Mouse (Mus musculus) layer of hippocampus, postnatal 25 days (tissue): ENCODE results near the gene Cabp4. TPM values are rescaled to one million over a fixed set of nuclear protein-coding genes. Genes with fewer than 3 reads are reported as not detected.
A peak's percentile ranks its signal among the peaks of the same experiment; 100 is the strongest.

Experiments used
- DNase-seq, 2 experiments: peaks; one replicate each; pipeline ENCODE4 v3.0.0; 2022; ENCODE audit warnings: mixed read lengths in 2 of 2, low spot score in 1 of 2; ENCODE audit errors: extremely low spot score in 1 of 2
- total RNA-seq, 2 experiments: library from RNA; stranded (reverse); gene quantifications; 2 replicates each; pipeline ENCODE4 v1.2.3; 2021

Cabp4 gene
- under 1 TPM in 1 of 2 experiments, not detected in 1; 0.20 TPM for total RNA-seq

DNA sequence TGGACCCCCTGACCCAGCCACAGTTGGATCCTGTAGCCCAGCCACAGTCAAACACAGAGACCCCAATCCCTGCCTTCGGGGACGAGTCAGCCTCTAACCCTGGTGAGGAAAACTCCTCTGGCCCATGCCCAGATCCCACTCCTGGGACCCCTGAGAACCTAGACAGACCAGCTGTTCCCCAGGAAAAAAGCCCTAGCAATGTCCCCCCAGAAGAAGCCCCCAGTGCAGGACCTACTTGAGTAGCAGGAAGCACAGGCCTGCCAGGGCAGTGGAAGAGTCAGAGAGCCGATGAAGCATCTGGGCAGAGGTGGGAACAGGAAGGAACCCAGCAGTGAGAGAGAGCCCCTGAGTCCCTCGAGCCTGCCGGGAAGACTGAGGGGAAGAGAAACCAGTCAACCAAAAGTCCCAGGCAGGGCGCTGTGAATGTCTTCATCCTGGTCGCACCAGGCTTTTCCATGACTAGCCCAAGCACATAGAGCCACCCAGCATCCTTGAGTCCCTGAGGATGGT lies at the start of gene Cabp4:
Gene Cabp4 (minus strand): TSS at position 275 of the 510 bp plus-strand sequence.
- no peak for DNase-seq

- no peak for DNase-seq
Measured at GRCm38 (mm10) chr19:4193129-4193528, 49.3 kb upstream of the Cabp4 start.

DNA sequence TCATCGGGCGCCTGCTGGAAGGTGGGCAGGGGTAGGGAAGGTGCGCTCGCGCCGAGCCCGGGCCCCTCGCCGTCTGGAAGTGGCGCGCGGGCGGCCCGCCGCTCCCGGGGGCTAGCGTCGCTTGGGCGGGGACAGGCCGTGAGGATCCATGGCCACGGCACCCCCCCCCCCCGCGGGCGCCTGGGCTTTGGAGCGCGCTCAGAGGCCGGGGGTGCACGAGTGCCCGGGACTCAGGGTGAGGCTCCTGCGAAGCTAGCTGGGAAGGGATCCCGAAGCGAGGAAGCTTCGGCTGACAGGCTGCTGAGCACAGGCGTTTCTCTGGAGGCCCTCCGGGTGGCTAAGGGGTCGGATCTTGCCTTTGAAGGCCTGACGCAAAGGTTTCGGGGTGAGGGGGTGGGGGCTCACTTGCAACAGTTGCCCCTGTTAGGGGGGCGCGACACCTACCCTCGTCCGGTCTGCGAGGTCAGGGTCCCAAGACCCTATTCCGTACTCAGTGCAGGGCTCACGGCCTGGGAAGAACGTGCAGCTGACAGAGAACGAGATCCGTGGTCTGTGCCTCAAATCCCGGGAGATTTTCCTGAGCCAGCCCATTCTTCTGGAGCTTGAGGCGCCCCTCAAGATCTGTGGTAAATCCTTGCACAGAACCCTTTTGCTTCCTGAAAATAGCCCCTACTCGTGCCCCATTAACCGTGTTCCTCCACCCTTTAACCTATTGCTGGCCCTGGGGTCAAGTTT lies 48.6 kb upstream of the Cabp4 start:
- DNase-seq: no peak

GRCm38 (mm10) chr19:4191528-4192250 lies 47.9 kb upstream of the Cabp4 start, which contains the start of gene Ppp1ca:
Ppp1ca (plus strand) TSS chr19:4192065.
- DNase-seq: peak; percentile 92 to 95

- no peak for DNase-seq
Measured at GRCm38 (mm10) chr19:4190831-4191334, 47.0 kb upstream of the Cabp4 start, which contains the start of gene Tbc1d10c. Tbc1d10c (minus strand) TSS chr19:4191284.

DNA sequence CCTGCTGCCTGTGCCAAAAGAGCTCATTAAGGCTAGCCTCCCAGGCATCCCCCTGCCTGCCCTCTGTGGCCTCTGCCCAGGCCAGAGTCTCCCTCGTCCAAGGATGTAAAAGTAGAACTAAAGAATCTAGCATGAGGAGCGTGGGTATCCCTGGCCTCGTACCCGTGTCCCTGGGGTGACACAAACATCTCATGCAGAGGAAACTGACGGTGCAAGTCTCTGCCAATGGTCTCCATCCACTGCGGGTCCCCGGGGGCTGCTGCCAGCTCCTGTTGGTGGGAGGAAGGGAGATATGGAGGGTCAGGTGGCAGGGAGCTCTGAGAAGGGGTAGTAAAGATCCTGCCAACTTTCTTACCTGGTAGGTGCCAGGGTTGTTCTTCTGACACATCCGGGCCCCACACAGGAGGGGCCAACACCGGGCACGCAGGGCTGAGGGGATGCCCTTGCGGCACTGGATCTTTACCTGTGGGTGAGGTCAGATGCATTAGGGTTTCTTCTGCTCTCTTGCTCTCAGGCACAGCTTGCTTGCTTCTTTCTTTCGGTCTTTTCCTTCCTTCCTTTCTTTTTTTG lies 45.3 kb upstream of the Cabp4 start:
- DNase-seq: no peak

GRCm38 (mm10) chr19:4187303-4187702 lies 43.5 kb upstream of the Cabp4 start:
- no peak for DNase-seq

GRCm38 (mm10) chr19:4184976-4185975 lies 41.4 kb upstream of the Cabp4 start:
- no peak for DNase-seq

DNA sequence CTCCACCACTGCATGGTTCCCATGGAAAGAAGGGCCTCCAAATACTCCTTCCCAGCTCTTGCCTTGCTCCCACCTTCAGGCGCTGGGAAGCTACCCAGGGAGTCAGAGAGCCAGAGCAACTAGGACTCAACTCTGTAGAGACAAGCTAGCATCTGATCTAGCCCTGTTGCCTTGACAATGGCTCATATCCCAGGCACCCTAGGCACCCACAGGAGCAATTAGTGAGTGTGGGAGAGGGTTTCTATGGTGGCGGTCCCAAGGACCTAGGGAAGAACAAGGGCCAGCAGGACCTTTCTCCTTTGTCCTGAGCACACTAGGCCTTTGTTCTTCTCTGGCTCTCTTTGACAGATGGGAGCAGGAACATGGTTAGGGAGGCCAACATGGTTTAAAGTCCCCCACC lies 39.9 kb upstream of the Cabp4 start:
- no peak for DNase-seq

DNA sequence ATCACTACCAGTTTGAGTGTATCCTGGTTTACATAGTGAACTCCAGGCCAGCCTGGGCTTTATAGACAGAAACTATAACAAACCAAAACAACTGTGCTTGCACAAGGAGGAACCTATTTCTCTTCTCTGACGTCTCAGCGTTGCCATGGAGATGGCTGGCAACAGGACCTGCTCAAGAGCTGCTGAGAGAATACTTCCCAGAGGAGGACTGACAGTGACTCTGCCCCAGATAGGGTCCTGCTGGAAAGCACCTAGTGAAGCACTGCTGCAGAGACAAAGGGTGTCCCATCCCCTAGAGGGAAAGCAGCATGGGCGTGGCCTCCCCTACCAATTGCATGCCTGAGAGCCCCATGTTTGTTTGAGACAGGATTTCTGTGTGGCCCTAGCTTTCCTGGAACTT lies 38.1 kb upstream of the Cabp4 start:
- peak in 1 of 2 experiments; percentile 57 for DNase-seq

DNA sequence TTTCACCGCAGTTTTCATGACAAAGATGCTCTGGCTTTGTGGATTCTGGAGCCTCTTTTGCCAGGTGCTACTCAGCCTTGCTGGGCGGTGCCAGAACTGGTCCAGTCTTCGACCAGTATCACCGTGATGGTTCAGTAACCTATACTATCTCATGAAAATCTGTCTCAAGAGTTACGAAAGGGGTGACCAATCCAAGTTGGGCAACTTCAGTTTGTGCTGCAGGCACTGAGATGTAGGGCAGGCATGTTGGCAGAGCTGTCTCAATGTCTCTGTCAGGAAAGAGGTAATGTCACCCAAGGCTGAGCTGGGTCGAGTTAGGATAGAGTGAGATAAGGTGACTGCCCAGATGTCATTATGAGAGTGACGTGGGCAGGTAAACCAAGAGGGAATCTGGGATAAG lies 36.6 kb upstream of the Cabp4 start:
- DNase-seq: no peak

DNA sequence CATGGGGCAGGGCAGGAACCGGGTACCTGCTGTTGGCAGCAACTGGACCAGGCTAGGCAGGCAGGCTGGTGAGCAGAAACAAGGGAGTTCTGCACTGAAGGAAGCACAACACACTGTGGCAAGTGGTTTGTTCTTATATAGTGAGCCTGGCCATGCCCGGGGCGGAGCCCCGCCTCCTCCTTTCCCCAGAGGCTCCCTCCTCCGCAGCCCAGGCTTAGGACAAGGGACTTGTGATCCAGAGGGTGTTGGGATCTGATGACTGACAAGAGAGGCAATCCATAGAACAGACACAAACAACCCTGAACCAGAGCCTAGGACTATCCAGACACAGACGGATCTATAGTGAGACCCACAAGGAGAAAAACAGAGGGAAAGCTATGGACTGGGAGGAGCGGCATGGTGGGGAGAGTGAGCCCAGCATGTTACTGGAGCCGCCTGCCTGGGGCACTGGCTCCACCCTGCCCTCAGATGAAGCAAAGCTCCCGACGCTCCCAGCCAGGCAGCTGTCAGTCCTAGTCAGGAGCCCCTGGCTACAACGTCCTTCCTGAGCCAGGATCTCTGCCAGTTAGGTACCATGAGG lies 31.6 kb upstream of the Cabp4 start, which contains the start of gene Carns1:
Gene Carns1 (minus strand): TSS at position 112 of the 580 bp plus-strand sequence.
- no peak for DNase-seq

DNA sequence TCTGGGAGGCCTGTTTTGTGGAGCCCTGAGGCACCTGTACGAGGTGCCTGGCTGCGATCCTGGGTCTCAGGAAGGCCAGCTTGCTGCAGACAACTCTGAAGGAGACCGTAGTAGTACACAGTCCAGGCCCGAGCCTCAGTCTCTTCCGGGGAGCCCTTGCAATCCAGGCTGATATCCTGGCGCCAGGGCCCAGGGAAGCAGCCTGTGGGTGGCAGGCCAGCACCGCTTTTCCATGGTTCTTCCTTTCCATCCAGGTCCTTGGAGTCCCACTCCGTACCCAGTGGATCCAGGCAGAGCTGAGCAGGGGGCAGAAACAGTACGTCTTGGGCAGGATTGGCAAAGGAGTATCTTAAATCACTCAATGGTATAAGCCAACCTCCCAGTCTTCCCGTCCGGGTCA lies 29.1 kb upstream of the Cabp4 start:
- no peak for DNase-seq

GRCm38 (mm10) chr19:4171393-4172290 lies 27.8 kb upstream of the Cabp4 start:
- no peak for DNase-seq

DNA sequence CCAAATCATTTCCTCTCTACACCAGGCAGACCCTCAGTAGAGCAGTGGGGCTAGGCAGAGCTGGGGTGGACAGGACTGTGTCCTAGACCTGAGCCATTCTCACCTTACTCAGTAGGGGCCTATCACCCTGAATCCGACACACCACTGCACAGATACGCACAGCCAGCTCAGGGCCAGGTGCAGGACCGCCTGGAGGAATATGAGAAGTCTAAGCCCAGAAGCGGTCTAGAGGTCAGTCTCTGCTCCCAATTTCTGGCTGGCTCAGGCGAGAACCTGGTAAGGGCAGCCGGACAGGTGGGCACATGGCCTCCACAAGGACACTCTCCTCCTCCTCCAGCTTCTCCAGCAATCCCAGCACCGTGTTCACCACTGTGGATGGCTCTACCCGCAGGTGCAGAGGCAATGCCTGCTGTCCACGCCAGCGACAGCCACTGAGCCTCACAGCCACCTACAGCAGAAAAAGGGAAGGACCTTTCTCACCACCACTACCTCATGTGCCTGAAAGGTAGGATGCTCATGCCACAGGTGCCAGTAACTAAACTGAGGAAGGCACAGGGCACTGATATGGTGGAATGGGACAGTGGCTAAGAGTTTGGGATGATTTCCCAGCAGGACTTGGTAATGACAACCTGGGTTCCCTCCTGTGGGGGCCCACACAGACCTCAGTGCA lies 27.0 kb upstream of the Cabp4 start:
- DNase-seq: no peak

- no peak for DNase-seq
Measured at GRCm38 (mm10) chr19:4169810-4170209, 26.0 kb upstream of the Cabp4 start.

DNA sequence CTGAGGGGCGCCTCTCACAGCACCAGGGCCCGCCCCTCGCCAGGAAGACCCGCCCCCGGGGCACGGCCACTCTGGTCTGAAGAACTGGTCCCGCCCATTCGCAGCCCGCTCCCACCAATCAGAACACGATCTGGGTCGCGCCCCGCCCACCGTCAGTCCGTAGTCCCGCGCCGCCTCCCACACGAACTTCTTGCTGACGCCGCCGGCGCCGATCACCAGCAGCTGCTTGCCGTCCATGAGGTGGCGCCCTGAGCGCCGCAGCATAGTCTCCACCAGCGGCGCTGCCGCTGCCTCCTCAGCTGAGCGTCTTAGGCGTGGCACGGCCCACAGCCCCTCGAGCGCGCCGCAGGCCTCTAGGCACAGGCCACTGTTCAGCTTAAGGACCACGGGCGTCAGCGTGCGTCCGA lies 25.5 kb upstream of the Cabp4 start:
- DNase-seq: peak; percentile 97 to 98
